Mouse (Mus musculus) forebrain, embryonic 12.5 days (tissue): ENCODE measurements around the gene Ankzf1. TPM values are rescaled to one million over a fixed set of nuclear protein-coding genes. Genes with fewer than 3 reads are reported as not detected.

Experiments
- ATAC-seq: fragments of 200-750 bp; cut with Nextera tagmentation; 2 replicates; pipeline ENCODE4 v1.8.0; 2017; ENCODE audit warnings: moderate TSS enrichment; ENCODE audit not compliant: low FRiP score
- H3K27ac ChIP-seq: fragments of 300-500 bp; sonication (generic); 2 replicates; pipeline ENCODE4 v1.5.1; 2016; ENCODE audit warnings: mild to moderate bottlenecking
- H3K27me3 ChIP-seq: fragments of 300-500 bp; sonication (generic); 2 replicates; pipeline ENCODE4 v1.6.1; 2016; ENCODE audit warnings: mild to moderate bottlenecking
- H3K36me3 ChIP-seq: fragments of 300-500 bp; sonication (generic); replicated peaks from 2 replicates; pipeline ENCODE4 v1.6.1; 2016; ENCODE audit warnings: mild to moderate bottlenecking
- H3K4me1 ChIP-seq: fragments of 300-500 bp; sonication (generic); 2 replicates; pipeline ENCODE4 v1.6.1; 2016
- H3K4me2 ChIP-seq: fragments of 300-500 bp; sonication (generic); 2 replicates; pipeline ENCODE4 v1.6.1; 2016; ENCODE audit warnings: mild to moderate bottlenecking, moderate library complexity
- H3K4me3 ChIP-seq: fragments of 300-500 bp; sonication (generic); replicated peaks from 2 replicates; pipeline ENCODE4 v1.5.1; 2016; ENCODE audit warnings: mild to moderate bottlenecking
- H3K9ac ChIP-seq: fragments of 300-500 bp; sonication (generic); 2 replicates; pipeline ENCODE4 v1.6.1; 2016; ENCODE audit warnings: mild to moderate bottlenecking
- H3K9me3 ChIP-seq: fragments of 300-500 bp; sonication (generic); 2 replicates; pipeline ENCODE4 v1.6.1; 2016
- WGBS: fragments of 180-500 bp; shearing (Covaris S2); methylation state at CpG from one replicate; pipeline ENCODE4 v1.1.7; 2016; 5-methylcytosine and 5-hydroxymethylcytosine counted together
- polyA plus RNA-seq: library from polyadenylated mRNA; unstranded; fragments of >200 nt; fragmentation: Nextera tagmentation; extraction: Ambion mirVana; gene quantifications from 2 replicates; pipeline ENCODE4 v1.2.1, GENCODE M21; 2016

Gene Ankzf1
- 21.5 and 23.4 TPM in 2 replicates for polyA plus RNA-seq

GRCm38 (mm10) chr1:75191622-75192402 is at the start of gene Ankzf1, which contains the start of gene Atg9a:
Ankzf1 (plus strand) TSS chr1:75192151.
Atg9a (minus strand) TSS chr1:75192196.
- Histone ChIP-seq H3K4me3 (peak within 1 kb of the TSS; percentile 79), H3K27me3 (no peaks in the 10 kb centered on the region), H3K9ac (peak within 1 kb of the TSS; percentile 90), H3K9me3 (no peaks in the 10 kb centered on the region), H3K4me2 (peak within 1 kb of the TSS; percentile 95), H3K4me1 (peaks cover 26% of the 10 kb centered on the region), H3K27ac (peak within 1 kb of the TSS; percentile 83), H3K36me3 (peaks cover 17% of the 10 kb centered on the region)
- under 1% methylated on average over 55 of the region's 56 CpGs for WGBS
- peak; percentile 100 for ATAC-seq

- peaks cover 49% of the 10 kb centered on the region for H3K36me3 ChIP-seq
- peak within 1 kb of the TSS; percentile 95 for H3K4me2 ChIP-seq
- no peaks in the 10 kb centered on the region for H3K27me3 ChIP-seq
- H3K27ac ChIP-seq, result peak within 1 kb of the TSS; percentile 98
- peak within 1 kb of the TSS; percentile 87 for H3K4me3 ChIP-seq
- peaks cover 34% of the 10 kb centered on the region for H3K4me1 ChIP-seq
- ATAC-seq, result peak; percentile 94
- WGBS, result under 1% methylated on average over 90 of the region's 91 CpGs
- peak within 1 kb of the TSS; percentile 93 for H3K9ac ChIP-seq
- no peaks in the 10 kb centered on the region for H3K9me3 ChIP-seq
Measured at GRCm38 (mm10) chr1:75142301-75143261, 49.4 kb upstream of the Ankzf1 start, which contains the start of the genes Cnppd1 and Retreg2. Cnppd1 (minus strand) TSS chr1:75142711. Retreg2 (plus strand) TSS chr1:75142778.

GRCm38 (mm10) chr1:75145589-75145988 is 46.4 kb upstream of the Ankzf1 start:
- Histone ChIP-seq H3K9ac (no peak overlapping the region), H3K4me2 (no peak overlapping the region), H3K4me1 (peaks cover 25% of the 10 kb centered on the region), H3K36me3 (peaks cover 49% of the 10 kb centered on the region), H3K4me3 (no peak overlapping the region), H3K9me3 (no peaks in the 10 kb centered on the region), H3K27ac (no peak overlapping the region), H3K27me3 (no peaks in the 10 kb centered on the region)
- no peak for ATAC-seq
- WGBS, result 98% methylated on average over 3 of the region's 3 CpGs

- peaks cover 49% of the 10 kb centered on the region for H3K36me3 ChIP-seq
- ATAC-seq, result no peak
- H3K4me1 ChIP-seq, result peaks cover 17% of the 10 kb centered on the region
- H3K27me3 ChIP-seq, result no peaks in the 10 kb centered on the region
- no peak overlapping the region for H3K4me2 ChIP-seq
- no peak overlapping the region for H3K9ac ChIP-seq
- H3K9me3 ChIP-seq, result no peaks in the 10 kb centered on the region
- H3K27ac ChIP-seq, result no peak overlapping the region
- 84% methylated on average over 7 of the region's 7 CpGs for WGBS
- H3K4me3 ChIP-seq, result no peak overlapping the region
Measured at GRCm38 (mm10) chr1:75147411-75148135, 44.4 kb upstream of the Ankzf1 start.

- 93% methylated on average over 4 of the region's 4 CpGs for WGBS
- Histone ChIP-seq H3K9ac (no peak overlapping the region), H3K4me1 (peaks cover 12% of the 10 kb centered on the region), H3K9me3 (no peaks in the 10 kb centered on the region), H3K27me3 (no peaks in the 10 kb centered on the region), H3K36me3 (peaks cover 49% of the 10 kb centered on the region), H3K4me3 (no peak overlapping the region), H3K27ac (no peak overlapping the region), H3K4me2 (no peak overlapping the region)
- ATAC-seq, result no peak
Measured at GRCm38 (mm10) chr1:75148727-75149126, 43.2 kb upstream of the Ankzf1 start.

- H3K9ac ChIP-seq, result no peak overlapping the region
- WGBS, result 75% methylated on average over 3 of the region's 3 CpGs
Measured at GRCm38 (mm10) chr1:75155837-75156236, 36.1 kb upstream of the Ankzf1 start.

GRCm38 (mm10) chr1:75158990-75159389 is 33.0 kb upstream of the Ankzf1 start:
- Histone ChIP-seq H3K27me3 (no peaks in the 10 kb centered on the region), H3K9me3 (no peaks in the 10 kb centered on the region), H3K27ac (no peak overlapping the region), H3K9ac (no peak overlapping the region), H3K36me3 (no peaks in the 10 kb centered on the region), H3K4me2 (no peak overlapping the region), H3K4me1 (no peaks in the 10 kb centered on the region), H3K4me3 (no peak overlapping the region)
- ATAC-seq, result no peak

More at GRCm38 (mm10) chr1:75155837-75156236, 36.1 kb upstream of the Ankzf1 start:
- Histone ChIP-seq H3K4me3 (no peak overlapping the region), H3K4me1 (no peaks in the 10 kb centered on the region), H3K9me3 (no peaks in the 10 kb centered on the region), H3K36me3 (no peaks in the 10 kb centered on the region), H3K4me2 (no peak overlapping the region), H3K27me3 (no peaks in the 10 kb centered on the region), H3K27ac (no peak overlapping the region)
- ATAC-seq, result no peak

- H3K27me3 ChIP-seq, result no peaks in the 10 kb centered on the region
- no peak overlapping the region for H3K9ac ChIP-seq
- no peak overlapping the region for H3K4me2 ChIP-seq
- no peak overlapping the region for H3K4me3 ChIP-seq
- no peaks in the 10 kb centered on the region for H3K36me3 ChIP-seq
- no peak for ATAC-seq
- H3K4me1 ChIP-seq, result no peaks in the 10 kb centered on the region
- no peaks in the 10 kb centered on the region for H3K9me3 ChIP-seq
- WGBS, result 64% methylated on average over 5 of the region's 5 CpGs
- H3K27ac ChIP-seq, result no peak overlapping the region
Measured at GRCm38 (mm10) chr1:75159540-75160255, 32.3 kb upstream of the Ankzf1 start.

- H3K9ac ChIP-seq, result no peak overlapping the region
- H3K27ac ChIP-seq, result no peak overlapping the region
- ATAC-seq, result no peak
- 82% methylated on average over 4 of the region's 4 CpGs for WGBS
- no peaks in the 10 kb centered on the region for H3K27me3 ChIP-seq
- no peaks in the 10 kb centered on the region for H3K9me3 ChIP-seq
- H3K4me1 ChIP-seq, result no peaks in the 10 kb centered on the region
- H3K4me2 ChIP-seq, result no peak overlapping the region
- H3K36me3 ChIP-seq, result no peaks in the 10 kb centered on the region
- H3K4me3 ChIP-seq, result no peak overlapping the region
Measured at GRCm38 (mm10) chr1:75160256-75160617, 31.7 kb upstream of the Ankzf1 start.

- peaks cover 25% of the 10 kb centered on the region for H3K36me3 ChIP-seq
- H3K4me3 ChIP-seq, result peak overlapping the region; percentile 61
- ATAC-seq, result peak; percentile 36; the same call in 1 of the 2 replicates
- H3K27ac ChIP-seq, result 0 out of 2 replicates have a peak overlapping the region, but pooled peaks have one; percentile 87
- no peaks in the 10 kb centered on the region for H3K27me3 ChIP-seq
- WGBS, result 11% methylated on average over 7 of the region's 7 CpGs
- H3K9me3 ChIP-seq, result no peaks in the 10 kb centered on the region
- peak overlapping the region; percentile 56 for H3K4me2 ChIP-seq
- H3K4me1 ChIP-seq, result peaks cover 14% of the 10 kb centered on the region
- H3K9ac ChIP-seq, result peak overlapping the region; percentile 55; the same call in 1 of the 2 replicates
Measured at GRCm38 (mm10) chr1:75168093-75168471, 23.9 kb upstream of the Ankzf1 start.
